ENCODE assay signal across 10 mouse cellular contexts in the genomic region with DNA sequence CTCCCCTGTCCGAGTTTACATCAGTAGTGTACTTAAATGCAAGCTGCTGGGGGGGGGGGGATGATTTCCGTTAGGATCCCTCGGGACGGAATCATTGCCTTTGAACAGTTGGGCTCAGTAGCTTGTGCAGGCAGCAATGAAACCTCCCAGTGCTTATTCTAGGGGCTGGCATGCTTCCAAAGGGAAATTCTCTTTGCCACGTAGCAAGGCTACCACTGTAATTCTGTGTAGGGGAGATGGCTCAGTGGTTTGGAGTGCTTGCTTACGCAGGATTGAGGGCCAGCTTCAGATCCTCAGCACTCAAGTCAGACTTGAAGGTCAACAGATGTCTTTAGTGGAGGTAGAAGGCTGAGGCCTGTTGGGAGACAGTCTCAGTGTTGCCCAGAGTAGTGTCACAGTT. TPM values are rescaled to one million over a fixed set of nuclear protein-coding genes. Genes with fewer than 3 reads are reported as not detected.
DNase-seq lines count a peak whose midpoint lies in the region; ATAC-seq and TF ChIP-seq lines count a peak whose summit lies in the region.
"Had no signal": no experiment of that assay in that cellular context is flagged by ENCODE, and none has a peak within 500 bp of the region (broad histone marks: within the 10 kb centered on the region; RNA-seq: fewer than 3 reads in every experiment).

No protein-coding gene starts in this region.

- no peak for TF ChIP-seq EP300 in lung, postnatal 0 days (IDR thresholded peaks at IDR 0.05)

- H3K9ac ChIP-seq in intestine, embryonic 15.5 days, result no peak overlapping the region
- H3K9ac ChIP-seq in intestine, embryonic 16.5 days (ENCODE audit: low read depth, low read length), result no peak overlapping the region
- H3K9ac ChIP-seq in heart, embryonic 16.5 days (ENCODE audit: low read length), result no peak overlapping the region
- H3K9ac ChIP-seq in lung, postnatal 0 days (replicated peaks; ENCODE audit: low read depth), result no peak overlapping the region
- H3K9ac ChIP-seq: embryonic facial prominence, embryonic 13.5 days had no signal

- 67% methylated on average over 6 of the region's 6 CpGs for WGBS in intestine, embryonic 15.5 days
- WGBS in intestine, embryonic 16.5 days, result 67% methylated on average over 6 of the region's 6 CpGs
- WGBS in heart, embryonic 16.5 days, result 44% methylated on average over 6 of the region's 6 CpGs
- 29% methylated on average over 6 of the region's 6 CpGs for WGBS in lung, postnatal 0 days

- 0 out of 2 replicates have a peak, but pooled peaks cover 3% of the 10 kb centered on the region for H3K9me3 ChIP-seq in intestine, embryonic 15.5 days
- H3K9me3 ChIP-seq in intestine, embryonic 16.5 days (ENCODE audit: control insufficient read depth, low read length), result peaks cover 5% of the 10 kb centered on the region; the same call in 1 of the 2 replicates
- H3K9me3 ChIP-seq in heart, embryonic 16.5 days (replicated peaks; ENCODE audit: control insufficient read depth, low read length), result peaks cover 10% of the 10 kb centered on the region
- H3K9me3 ChIP-seq in lung, postnatal 0 days (ENCODE audit: low read length), result peaks cover 3% of the 10 kb centered on the region; the same call in 1 of the 2 replicates

- no peaks in the 10 kb centered on the region for H3K4me1 ChIP-seq in intestine, embryonic 15.5 days (replicated peaks)
- H3K4me1 ChIP-seq in intestine, embryonic 16.5 days (ENCODE audit: control insufficient read depth, insufficient read depth, low read length), result no peaks in the 10 kb centered on the region
- H3K4me1 ChIP-seq in heart, embryonic 16.5 days (ENCODE audit: control insufficient read depth, insufficient read depth, low read length), result peaks cover 9% of the 10 kb centered on the region
- H3K4me1 ChIP-seq in lung, postnatal 0 days (ENCODE audit: insufficient read depth, low read depth, low read length), result no peaks in the 10 kb centered on the region
- H3K4me1 ChIP-seq: embryonic facial prominence, embryonic 13.5 days had no signal

- no peak for TF ChIP-seq CTCF in lung, postnatal 0 days (IDR thresholded peaks at IDR 0.05)

- peak; percentile 11 to 46 for DNase-seq in adrenal gland, postnatal 36 days
- no peak for DNase-seq in adrenal gland, adult 8-10 months
- peak; percentile 59 for DNase-seq in lung, postnatal 0 days (ENCODE audit: low spot score)
- DNase-seq in c-Kit-positive CD71-positive TER-119-positive erythroid progenitor cells, embryonic 14.5 days (ENCODE audit: low spot score), result no peak
- DNase-seq: right cerebral cortex, postnatal 25 days had no signal

- no peak overlapping the region for H3K4me2 ChIP-seq in intestine, embryonic 15.5 days (replicated peaks)
- no peak overlapping the region for H3K4me2 ChIP-seq in intestine, embryonic 16.5 days (ENCODE audit: low read depth, low read length)
- H3K4me2 ChIP-seq in heart, embryonic 16.5 days (ENCODE audit: low read depth, low read length), result no peak overlapping the region
- H3K4me2 ChIP-seq in lung, postnatal 0 days (replicated peaks; ENCODE audit: low read depth, low read length), result no peak overlapping the region
- H3K4me2 ChIP-seq: embryonic facial prominence, embryonic 13.5 days had no signal

- H3K36me3 ChIP-seq in intestine, embryonic 15.5 days, result peaks cover 30% of the 10 kb centered on the region
- peaks cover 26% of the 10 kb centered on the region for H3K36me3 ChIP-seq in intestine, embryonic 16.5 days (ENCODE audit: control insufficient read depth, insufficient read depth, low read length)
- peaks cover 36% of the 10 kb centered on the region for H3K36me3 ChIP-seq in heart, embryonic 16.5 days (ENCODE audit: control insufficient read depth, insufficient read depth)
- H3K36me3 ChIP-seq in lung, postnatal 0 days (ENCODE audit: insufficient read depth, low read length), result peaks cover 33% of the 10 kb centered on the region

- no peak overlapping the region for H3K4me3 ChIP-seq in intestine, embryonic 15.5 days (replicated peaks)
- H3K4me3 ChIP-seq in intestine, embryonic 16.5 days (ENCODE audit: low read length), result no peak overlapping the region
- no peak overlapping the region for H3K4me3 ChIP-seq in heart, embryonic 16.5 days (ENCODE audit: low read length)
- no peak overlapping the region for H3K4me3 ChIP-seq in lung, postnatal 0 days (ENCODE audit: low read depth, low read length)
- H3K4me3 ChIP-seq: embryonic facial prominence, embryonic 13.5 days had no signal

- no peak overlapping the region for H3K27ac ChIP-seq in intestine, embryonic 15.5 days
- H3K27ac ChIP-seq in intestine, embryonic 16.5 days (ENCODE audit: low read length), result no peak overlapping the region
- H3K27ac ChIP-seq in heart, embryonic 16.5 days (ENCODE audit: low read length), result no peak overlapping the region
- H3K27ac ChIP-seq in lung, postnatal 0 days (ENCODE audit: low read length), result no peak overlapping the region; the same call in 1 of the 2 replicates
- H3K27ac ChIP-seq: embryonic facial prominence, embryonic 13.5 days had no signal

- no peaks in the 10 kb centered on the region for H3K27me3 ChIP-seq in intestine, embryonic 15.5 days (replicated peaks)
- no peaks in the 10 kb centered on the region for H3K27me3 ChIP-seq in intestine, embryonic 16.5 days (replicated peaks; ENCODE audit: control insufficient read depth, insufficient read depth, low read length)
- H3K27me3 ChIP-seq in heart, embryonic 16.5 days (ENCODE audit: control insufficient read depth, insufficient read depth, low read length), result no peaks in the 10 kb centered on the region
- H3K27me3 ChIP-seq in lung, postnatal 0 days (replicated peaks; ENCODE audit: insufficient read depth, low read length), result no peaks in the 10 kb centered on the region
- H3K27me3 ChIP-seq: embryonic facial prominence, embryonic 13.5 days had no signal

- ATAC-seq in intestine, embryonic 15.5 days, result peak; percentile 44; the same call in 1 of the 2 replicates
- no peak for ATAC-seq in intestine, embryonic 16.5 days
- ATAC-seq in heart, embryonic 16.5 days (replicated peaks; ENCODE audit: extremely low read depth, insufficient read depth, low FRiP score), result peak; percentile 76
- peak; percentile 67 for ATAC-seq in lung, postnatal 0 days
- ATAC-seq in cerebellum, adult (ENCODE audit: insufficient number of reproducible peaks, low FRiP score, low TSS enrichment), result no peak

RNA-seq across cellular contexts. Expression of gene Birc3, which starts 56.6 kb away (rescaled TPM):
- 10 to 100 TPM; 19.7 to 30.9 TPM for total RNA-seq in adrenal gland, postnatal 36 days (2021)
- total RNA-seq in adrenal gland, adult 8-10 months (2022), result 10 to 100 TPM; 22.2 to 35.6 (median 30.6) TPM
- polyA plus RNA-seq in intestine, embryonic 15.5 days (2015; fragmentation: Nextera tagmentation; extraction: Ambion mirVana), result 11.7 and 11.9 TPM in 2 replicates
- polyA plus RNA-seq in intestine, embryonic 16.5 days (2015; fragmentation: Nextera tagmentation; extraction: Ambion mirVana), result 12.7 and 15.3 TPM in 2 replicates
- 7.3 and 10.0 TPM in 2 replicates for polyA plus RNA-seq in heart, embryonic 16.5 days (2015; fragmentation: Nextera tagmentation; extraction: Ambion mirVana)
- 23.2 and 31.4 TPM in 2 replicates for polyA plus RNA-seq in lung, postnatal 0 days (2015; fragmentation: Nextera tagmentation; extraction: Ambion mirVana)

Comparison
In these comparisons a context has a peak if more than half of its experiments do, and no peak if none do; other contexts are left out.
1. DNase-seq: peak in adrenal gland, postnatal 36 days (2 of 2) and lung, postnatal 0 days (single experiment); none in adrenal gland, adult 8-10 months (single experiment) and c-Kit-positive CD71-positive TER-119-positive erythroid progenitor cells, embryonic 14.5 days (single experiment).
2. ATAC-seq: peak in intestine, embryonic 15.5 days (single experiment), heart, embryonic 16.5 days (single experiment) and lung, postnatal 0 days (single experiment); none in intestine, embryonic 16.5 days (single experiment) and cerebellum, adult (single experiment).